15 mouse cellular contexts compared by ENCODE assay signal in genomic region chr14:120855181-120855580, GRCm38 (mm10). TPM values are rescaled to one million over a fixed set of nuclear protein-coding genes. Genes with fewer than 3 reads are reported as not detected.
DNase-seq lines count a peak whose midpoint lies in the region; ATAC-seq and TF ChIP-seq lines count a peak whose summit lies in the region.
"Had no signal": no experiment of that assay in that cellular context is flagged by ENCODE, and none has a peak within 500 bp of the region (broad histone marks: within the 10 kb centered on the region; RNA-seq: fewer than 3 reads in every experiment).

No protein-coding gene starts in this region.

- no peak for DNase-seq in forebrain, embryonic 11.5 days (ENCODE audit: low spot score)
- peak; percentile 49 for DNase-seq in brain, embryonic 14.5 days (ENCODE audit: low read depth)
- DNase-seq in layer of hippocampus, adult 8-10 months (ENCODE audit: low spot score in 2 of 2): peak; percentile 59 to 65
- DNase-seq in right cerebral cortex, postnatal 10 days (ENCODE audit: low spot score in 2 of 2): peak; percentile 80 to 89
- DNase-seq in thymus, postnatal 0 days (ENCODE audit: low spot score): no peak
- no peak for DNase-seq in ovary, adult 18-20 months (ENCODE audit: low spot score)
- DNase-seq: adrenal gland, adult 2 months; heart, postnatal 10 days; kidney, adult 11 months; kidney, postnatal 36 days had no signal

- no peak overlapping the region for H3K4me2 ChIP-seq in forebrain, embryonic 15.5 days (replicated peaks)
- no peak overlapping the region for H3K4me2 ChIP-seq in forebrain, embryonic 11.5 days (ENCODE audit: low read depth, low read length, severe bottlenecking)
- H3K4me2 ChIP-seq: hindbrain, embryonic 15.5 days; limb, embryonic 12.5 days had no signal

- H3K27ac ChIP-seq in forebrain, embryonic 15.5 days (replicated peaks): peak overlapping the region; percentile 50
- no peak overlapping the region for H3K27ac ChIP-seq in forebrain, embryonic 11.5 days (ENCODE audit: low read depth, low read length)
- H3K27ac ChIP-seq: embryonic facial prominence, embryonic 10.5 days; hindbrain, embryonic 15.5 days; limb, embryonic 12.5 days had no signal

- no peak overlapping the region for H3K4me3 ChIP-seq in forebrain, embryonic 15.5 days
- H3K4me3 ChIP-seq in forebrain, embryonic 11.5 days (ENCODE audit: low read depth, low read length): no peak overlapping the region
- H3K4me3 ChIP-seq: embryonic facial prominence, embryonic 10.5 days; hindbrain, embryonic 15.5 days; limb, embryonic 12.5 days had no signal

- no peaks in the 10 kb centered on the region for H3K36me3 ChIP-seq in forebrain, embryonic 15.5 days
- no peaks in the 10 kb centered on the region for H3K36me3 ChIP-seq in forebrain, embryonic 11.5 days (ENCODE audit: control insufficient read depth, insufficient read depth, low read length)
- H3K36me3 ChIP-seq: embryonic facial prominence, embryonic 10.5 days; G1E; hindbrain, embryonic 15.5 days; limb, embryonic 12.5 days had no signal

- TF ChIP-seq CTCF in brain, embryonic 14.5 days (IDR thresholded peaks at IDR 0.05; ENCODE audit: borderline replicate concordance, extremely low read depth, insufficient read depth, insufficient read length): no peak

- 85% methylated on average over 13 of the region's 13 CpGs for WGBS in forebrain, embryonic 15.5 days
- whole genome bisulfite sequencing in forebrain, embryonic 11.5 days: 96% methylated on average over 13 of the region's 13 CpGs

- H3K9ac ChIP-seq in forebrain, embryonic 15.5 days (replicated peaks): no peak overlapping the region
- no peak overlapping the region for H3K9ac ChIP-seq in forebrain, embryonic 11.5 days (ENCODE audit: low read length)
- H3K9ac ChIP-seq: hindbrain, embryonic 15.5 days; limb, embryonic 12.5 days had no signal

- no peaks in the 10 kb centered on the region for H3K4me1 ChIP-seq in forebrain, embryonic 15.5 days
- H3K4me1 ChIP-seq in forebrain, embryonic 11.5 days (replicated peaks; ENCODE audit: control insufficient read depth, insufficient read depth, low read length): peaks cover 2% of the 10 kb centered on the region; the same call in 1 of the 2 replicates
- H3K4me1 ChIP-seq: hindbrain, embryonic 15.5 days; limb, embryonic 12.5 days had no signal

- no peak for TF ChIP-seq POLR2A in brain, embryonic 14.5 days (IDR thresholded peaks at IDR 0.05; ENCODE audit: borderline replicate concordance, extremely low read depth, insufficient read depth, insufficient read length, poor library complexity, severe bottlenecking)

- peaks cover 4% of the 10 kb centered on the region; the same call in 1 of the 2 replicates for H3K9me3 ChIP-seq in forebrain, embryonic 15.5 days
- no peaks in the 10 kb centered on the region; the same call in 1 of the 2 replicates for H3K9me3 ChIP-seq in forebrain, embryonic 11.5 days (ENCODE audit: control insufficient read depth, low read length)
- H3K9me3 ChIP-seq: hindbrain, embryonic 15.5 days had no signal

- no peaks in the 10 kb centered on the region for H3K27me3 ChIP-seq in forebrain, embryonic 15.5 days
- no peaks in the 10 kb centered on the region for H3K27me3 ChIP-seq in forebrain, embryonic 11.5 days (ENCODE audit: control insufficient read depth, insufficient read depth, low read length)
- H3K27me3 ChIP-seq: hindbrain, embryonic 15.5 days; limb, embryonic 12.5 days had no signal

- peak; percentile 61; the same call in 1 of the 2 replicates for ATAC-seq in forebrain, embryonic 15.5 days (replicated peaks)
- ATAC-seq in forebrain, embryonic 11.5 days (replicated peaks; ENCODE audit: low FRiP score): no peak

RNA-seq across cellular contexts. Expression of gene Ipo5, which starts 55.8 kb away (rescaled TPM):
- polyA plus RNA-seq in forebrain, embryonic 15.5 days (2015; fragmentation: Nextera tagmentation; extraction: Ambion mirVana): 82.3 and 84.0 TPM in 2 replicates
- polyA plus RNA-seq in forebrain, embryonic 11.5 days (2014; fragmentation: Nextera tagmentation; extraction: Ambion mirVana): 181 and 183 TPM in 2 replicates
- 63.5 and 80.2 TPM in 2 replicates for polyA plus RNA-seq in brain, embryonic 14.5 days (2012; rRNA removed)
- 100 to 1,000 TPM; 105 to 112 (median 107) TPM for total RNA-seq in layer of hippocampus, adult 8-10 months (2022)
- 51.1 and 52.8 TPM in 2 replicates for polyA plus RNA-seq in thymus, postnatal 0 days (2015; fragmentation: Nextera tagmentation; extraction: Ambion mirVana)

Comparison
In these comparisons a context has a peak if more than half of its experiments do, and no peak if none do; other contexts are left out.
1. DNase-seq: peak in brain, embryonic 14.5 days (single experiment), layer of hippocampus, adult 8-10 months (2 of 2) and right cerebral cortex, postnatal 10 days (2 of 2); none in forebrain, embryonic 11.5 days (single experiment), thymus, postnatal 0 days (single experiment) and ovary, adult 18-20 months (single experiment).